Mouse (Mus musculus): ENCODE data around the gene G0s2.
"Not testable (repeated sequence)": the region's sequence is repeated elsewhere in the genome, so short reads cannot be mapped to it uniquely, and the experiment has no call there.

Gene G0s2

DNA sequence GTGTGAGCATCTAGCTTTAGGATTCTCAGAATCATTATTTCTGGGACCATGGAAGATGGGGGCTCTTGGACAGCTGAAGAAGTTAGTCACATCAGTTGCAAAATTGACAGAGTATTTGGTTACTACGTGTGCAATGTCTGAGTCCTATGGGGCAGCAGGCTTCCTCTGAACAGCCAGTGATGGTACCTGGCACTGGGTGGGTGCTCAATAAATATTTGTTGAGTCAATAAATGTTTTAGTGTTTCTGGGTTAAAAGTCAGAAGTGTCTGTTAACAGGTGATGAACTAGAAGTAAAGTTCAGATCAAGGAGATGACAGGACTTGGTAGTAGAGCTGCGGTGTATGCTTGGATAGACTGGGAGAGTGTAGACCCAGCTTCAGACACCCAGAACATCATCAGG, 14.6 kb upstream of the G0s2 start:
- DNase-seq (ENCODE audit: low spot score in 2 of 2), result no peak

DNA sequence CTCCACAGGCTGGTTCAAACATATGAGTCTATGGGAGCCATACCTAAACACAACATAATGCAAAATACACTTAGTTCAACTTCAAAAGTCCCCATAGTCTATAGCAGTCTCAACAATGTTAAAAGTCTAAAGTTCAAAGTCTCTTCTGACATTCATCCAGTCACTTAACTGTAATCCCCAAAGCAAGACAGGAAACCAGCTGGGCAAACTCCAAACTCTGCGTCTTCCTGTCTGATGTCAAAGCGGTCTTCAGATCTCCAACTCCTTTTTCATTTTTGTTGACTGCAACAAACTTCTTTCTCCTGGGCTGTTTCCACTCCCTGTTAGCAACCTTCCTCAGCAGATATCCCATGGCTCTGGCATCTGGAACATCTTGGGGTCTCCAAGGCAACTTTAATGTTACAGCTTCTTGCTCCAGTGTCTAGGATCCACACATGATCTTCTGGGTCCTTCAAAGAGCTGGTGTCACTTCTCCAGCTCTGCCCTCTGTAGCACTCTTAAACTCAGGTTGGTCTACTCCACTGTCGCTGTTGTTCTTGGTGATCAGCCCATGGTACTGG, 12.8 kb upstream of the G0s2 start:
- not testable (repeated sequence) for DNase-seq (ENCODE audit: low spot score in 2 of 2)

DNA sequence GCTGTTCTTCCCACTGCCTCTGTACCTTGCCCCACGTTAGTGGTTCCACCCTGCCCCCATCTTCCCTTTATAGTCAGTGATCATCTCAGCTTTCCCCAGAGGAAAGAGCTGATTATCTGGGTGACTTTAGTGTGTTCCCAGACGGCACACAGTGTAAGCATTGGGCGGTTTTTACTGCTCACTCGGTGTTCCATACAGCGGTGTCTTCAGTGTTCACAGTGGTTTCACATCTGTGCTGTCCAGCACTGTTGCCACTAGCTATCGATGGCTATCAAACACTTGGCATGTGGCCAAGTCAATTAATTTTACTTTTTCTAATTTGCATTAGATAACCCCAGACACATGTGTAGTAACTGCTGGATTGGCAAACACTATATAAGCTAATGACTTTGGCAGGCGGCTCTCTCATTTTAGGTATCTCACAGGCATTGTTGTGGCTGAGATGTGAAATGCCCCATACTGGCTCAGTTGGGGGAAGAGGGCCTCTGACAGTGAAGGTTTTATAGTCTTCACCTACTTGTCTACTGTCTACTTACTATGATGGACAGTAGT, 11.3 kb upstream of the G0s2 start:
- DNase-seq (ENCODE audit: low spot score in 2 of 2), result no peak

DNA sequence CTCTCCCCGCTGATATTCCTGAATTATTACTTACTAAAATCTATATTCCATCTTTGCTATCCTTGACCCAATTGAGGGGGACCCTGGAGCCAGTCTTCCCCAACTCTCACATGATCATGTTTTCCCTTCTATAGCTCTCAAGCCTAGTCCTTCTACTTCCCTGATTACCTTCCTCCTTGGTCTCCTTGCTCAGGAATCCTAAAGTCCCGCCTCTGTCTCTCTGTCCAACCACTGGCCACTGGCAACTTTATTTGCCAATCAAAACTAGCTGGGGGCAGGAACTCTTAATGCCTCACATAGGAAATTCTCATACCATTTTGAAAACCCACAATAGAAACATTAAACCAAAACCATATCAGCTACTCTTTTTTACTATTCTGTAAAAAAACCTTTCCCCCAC, 8.3 kb upstream of the G0s2 start:
- DNase-seq (ENCODE audit: low spot score in 2 of 2), result no peak

DNA sequence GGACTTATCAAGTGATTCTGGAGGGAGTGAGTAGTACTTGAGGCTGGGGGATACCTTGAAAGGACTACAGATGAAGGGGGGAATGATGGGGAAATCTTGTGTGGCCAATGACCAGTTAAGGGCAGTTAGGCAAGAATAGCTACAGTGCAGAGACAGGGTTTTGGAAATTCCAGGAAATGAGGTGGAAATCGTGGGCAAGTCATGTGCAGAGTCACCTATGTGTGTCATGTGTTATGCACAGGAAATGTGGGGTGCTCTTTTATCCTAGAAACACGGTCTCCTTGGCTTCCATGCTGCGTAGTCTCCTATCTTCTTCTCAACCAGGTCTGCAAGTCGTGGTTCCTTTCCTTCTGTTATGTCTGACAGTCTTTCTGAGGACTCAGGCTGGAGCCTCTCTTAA, 6.5 kb upstream of the G0s2 start:
- DNase-seq (ENCODE audit: low spot score in 2 of 2), result no peak

DNA sequence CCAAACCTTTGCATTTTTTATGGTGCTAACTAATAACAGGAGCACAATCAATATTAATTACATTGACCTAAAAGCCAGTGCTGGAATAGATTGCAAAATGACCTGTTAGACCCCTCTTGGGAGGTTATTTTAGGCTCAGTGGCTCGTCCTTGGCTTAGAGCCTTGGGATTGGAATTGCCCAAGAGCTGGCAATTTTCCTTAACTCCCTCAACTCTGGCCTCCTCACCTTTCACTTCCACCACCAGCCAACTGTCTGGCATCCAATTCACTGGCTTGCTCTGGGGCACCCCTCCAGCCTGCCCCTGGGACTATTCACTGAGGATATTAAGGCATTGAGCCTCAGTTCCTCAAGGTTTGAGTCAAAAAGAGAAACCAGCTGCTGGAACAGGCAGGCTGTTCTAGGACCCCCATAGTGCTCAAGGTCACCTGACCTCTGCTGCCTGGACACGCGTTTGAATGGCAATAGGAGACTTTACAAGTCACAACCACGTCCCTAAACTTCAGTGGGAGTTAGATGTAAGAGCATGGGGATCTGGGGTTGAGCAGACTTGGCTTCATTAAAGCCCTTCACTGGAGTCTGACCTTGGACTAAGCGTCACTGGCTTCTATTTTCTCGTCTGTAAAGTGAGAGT, 5.5 kb upstream of the G0s2 start:
- DNase-seq (ENCODE audit: low spot score in 2 of 2), result no peak

DNA sequence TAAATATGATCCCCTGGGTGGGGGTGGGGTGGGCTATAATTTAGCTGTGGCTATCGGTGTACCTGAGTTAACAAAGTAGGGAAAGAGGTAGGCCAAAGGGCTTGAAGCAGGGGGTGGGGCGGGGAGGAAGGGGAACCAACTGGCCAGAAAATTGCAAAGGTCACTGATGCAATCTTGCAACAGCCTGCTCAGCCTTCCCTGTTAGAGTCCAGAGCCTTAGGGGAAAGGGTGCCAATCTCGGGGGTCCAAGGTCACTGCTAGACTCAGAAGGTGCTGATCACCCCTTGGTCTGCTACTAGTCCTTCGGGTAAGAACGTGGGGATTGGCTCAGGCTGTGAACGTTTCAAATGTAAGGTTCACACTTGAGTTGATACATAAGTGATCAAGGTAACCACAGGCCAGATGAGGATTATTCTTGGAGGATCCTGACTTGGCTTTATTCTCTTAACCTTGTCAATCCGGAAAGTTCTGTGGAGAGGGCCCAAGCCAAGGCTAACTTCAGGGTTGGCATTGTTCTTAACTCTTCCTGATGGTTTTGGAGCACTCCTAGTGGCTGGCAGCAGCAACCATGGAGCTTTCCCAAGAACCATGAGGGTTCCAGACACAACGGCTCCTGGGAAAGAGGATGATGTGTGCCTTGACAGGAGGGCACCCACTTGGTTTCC, 1.5 kb upstream of the G0s2 start:
- no peak for DNase-seq (ENCODE audit: low spot score in 2 of 2)

DNA sequence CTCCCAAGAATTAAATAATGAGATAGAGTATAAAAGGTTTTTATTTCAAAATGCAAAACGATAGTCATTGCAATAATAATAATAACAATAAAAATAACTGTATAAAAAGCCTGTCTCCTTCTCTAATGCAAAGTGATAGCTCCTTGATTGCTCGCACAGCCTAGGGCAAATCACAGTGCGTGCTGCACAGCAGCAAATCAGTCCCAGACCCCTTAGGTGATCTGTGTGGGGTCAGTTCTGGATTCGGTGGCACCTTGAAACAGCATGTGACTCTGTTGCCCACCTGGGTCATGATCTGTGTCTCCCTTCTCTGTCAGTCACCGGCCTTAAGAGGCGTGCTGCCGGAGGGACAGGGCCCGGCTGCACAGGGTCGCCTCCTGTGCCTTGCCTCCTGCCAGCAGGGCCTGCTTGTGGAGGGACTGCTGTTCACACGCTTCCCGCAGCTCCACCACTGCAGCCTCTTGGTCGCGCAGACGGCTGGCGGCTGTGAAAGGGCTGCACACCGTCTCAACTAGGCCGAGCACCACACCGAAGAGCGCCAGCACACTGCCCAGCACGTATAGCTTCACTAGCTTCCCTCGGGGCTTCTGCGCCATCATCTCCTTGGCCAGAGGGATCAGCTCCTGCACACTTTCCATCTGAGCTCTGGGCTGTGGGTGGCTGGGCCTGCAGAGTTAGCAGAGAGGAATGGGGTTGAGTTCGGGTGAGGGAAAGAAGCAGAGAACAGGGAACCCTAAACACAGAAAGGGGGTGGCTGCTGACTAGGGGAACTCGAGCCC, 691 bp downstream of the G0s2 start:
- no peak for DNase-seq (ENCODE audit: low spot score in 2 of 2)

DNA sequence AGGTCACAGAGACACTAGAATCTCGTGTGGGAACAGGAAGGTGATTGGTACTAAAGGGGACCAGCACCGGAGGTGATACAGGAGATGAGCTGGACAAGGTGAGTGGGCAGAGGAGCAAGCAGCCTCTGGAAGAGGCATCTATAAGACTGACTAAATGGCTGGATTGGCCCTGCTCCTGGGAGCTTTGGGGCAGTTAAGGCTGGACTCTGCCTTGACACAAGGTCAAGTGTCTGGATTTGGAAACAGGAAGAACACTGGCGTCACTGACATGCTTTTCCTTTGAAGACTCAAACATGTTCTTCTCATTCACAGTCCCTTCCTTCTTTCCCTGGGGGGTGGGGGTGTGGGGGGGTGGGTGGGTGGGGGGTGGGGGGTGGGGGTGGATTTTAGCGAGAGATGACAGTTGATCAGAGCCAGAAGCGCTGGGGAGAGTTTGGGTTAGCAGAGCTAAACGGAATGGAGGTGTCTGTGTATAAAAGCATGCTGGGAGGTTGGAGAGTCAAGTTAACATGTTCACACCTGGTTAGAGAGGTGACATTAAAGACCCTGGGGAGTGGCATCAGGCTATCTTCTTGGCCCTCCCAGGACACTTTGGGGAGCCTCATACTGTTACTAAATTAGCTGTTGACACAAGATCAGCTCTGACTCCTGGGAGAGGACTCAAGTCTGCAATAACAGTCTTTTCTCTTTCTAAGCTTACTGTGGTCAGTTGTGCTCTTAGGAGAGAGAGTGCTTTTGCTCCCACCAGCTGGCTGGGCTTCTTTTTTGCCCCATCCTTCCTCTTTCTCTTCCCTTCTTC, 1.9 kb downstream of the G0s2 start:
- DNase-seq (ENCODE audit: low spot score in 2 of 2), result no peak

DNA sequence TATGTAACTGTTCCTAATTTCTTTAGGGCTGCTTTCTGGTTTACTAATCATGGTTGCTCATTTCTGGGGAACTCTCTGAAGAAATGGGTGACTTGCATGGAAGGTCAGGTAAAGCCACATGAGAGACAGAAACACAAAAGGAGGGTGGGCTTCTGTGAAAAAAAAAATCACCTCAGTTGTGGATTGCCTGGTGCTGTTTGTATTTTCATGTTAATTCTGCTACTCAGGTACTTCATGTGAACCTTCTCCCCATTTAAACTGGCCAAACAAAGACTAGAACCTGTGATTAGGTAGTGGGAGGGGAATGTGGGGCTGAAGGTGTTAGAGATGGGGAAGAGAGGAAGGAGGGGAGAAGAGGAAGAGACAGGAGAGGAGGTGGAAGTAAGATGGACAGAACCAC, 7.3 kb downstream of the G0s2 start:
- DNase-seq (ENCODE audit: low spot score in 2 of 2), result no peak

DNA sequence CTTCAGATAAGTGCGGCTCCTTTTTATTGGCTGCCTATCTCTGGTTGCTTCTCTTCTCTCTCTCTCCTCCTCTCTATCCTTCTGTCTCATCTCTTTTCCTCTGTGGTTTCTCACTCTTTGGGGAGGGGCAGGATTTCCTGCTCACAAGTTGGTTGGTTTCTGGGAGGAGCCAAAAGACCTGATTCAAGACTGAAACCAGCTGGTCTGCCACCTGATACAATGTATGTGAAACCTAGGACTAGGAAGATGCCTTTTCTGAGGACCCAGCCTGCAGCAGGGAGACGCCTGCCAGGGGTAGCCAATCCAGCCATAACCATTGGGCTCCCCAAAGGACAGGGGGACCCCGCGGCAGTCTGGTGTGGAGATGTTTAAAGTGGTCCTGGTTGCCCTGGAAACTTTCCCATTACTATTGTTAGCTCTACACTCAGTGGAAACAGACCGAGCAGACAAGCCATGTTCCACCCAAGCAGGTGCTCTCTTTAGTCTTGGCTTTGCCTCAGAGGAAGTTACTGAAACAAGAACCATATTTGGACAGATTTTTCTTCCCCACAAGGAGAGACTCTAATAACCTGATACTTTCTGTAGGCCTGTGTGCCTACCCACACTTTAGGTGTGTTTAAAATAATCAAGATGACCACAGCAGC, 8.9 kb downstream of the G0s2 start, which contains the start of gene Hsd11b1:
TSS of gene Hsd11b1 (minus strand) at position 121 of the 644 bp plus-strand sequence.
- DNase-seq (ENCODE audit: low spot score in 2 of 2), result no peak

DNA sequence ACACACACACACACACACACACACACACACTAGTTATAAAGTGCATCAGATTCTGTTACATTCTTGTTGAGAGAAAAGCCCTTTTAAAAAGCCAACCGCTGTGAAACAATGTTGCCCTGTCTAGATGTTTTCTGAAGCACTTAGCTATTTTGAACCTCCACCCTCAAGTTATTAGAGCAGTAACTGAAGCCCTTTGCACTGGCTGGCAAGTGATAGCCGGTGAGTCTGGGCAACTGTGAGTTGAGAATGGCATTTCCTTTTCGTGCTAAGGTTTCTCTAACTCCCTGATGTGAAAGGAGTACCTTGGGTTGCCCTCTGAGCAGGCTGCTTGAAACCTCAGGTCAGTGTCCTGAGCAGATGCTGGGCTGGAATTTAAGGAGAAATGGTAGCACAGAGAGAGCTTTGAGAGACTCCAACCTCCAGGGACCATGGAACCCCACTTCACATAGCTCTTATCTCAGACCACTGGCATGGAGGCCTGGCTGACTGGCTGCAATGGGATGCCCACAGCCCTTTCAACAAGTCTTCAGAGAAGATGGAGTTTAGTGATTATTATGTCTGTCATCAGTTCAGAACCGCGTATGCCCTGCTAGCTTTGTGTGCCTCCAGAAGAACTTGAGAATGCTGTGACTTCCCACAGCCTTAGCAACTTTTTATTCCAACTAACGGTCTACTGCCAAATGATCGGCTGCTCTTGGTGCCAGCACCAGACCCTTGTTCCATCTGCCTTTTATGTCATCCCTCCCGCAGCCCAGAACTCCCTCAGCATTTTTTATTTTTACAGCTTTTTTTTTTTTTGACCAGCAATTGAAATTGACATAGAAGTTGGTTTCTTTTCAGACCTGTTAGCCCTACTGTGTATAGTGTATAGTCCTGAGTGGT, 9.8 kb downstream of the G0s2 start:
- no peak for DNase-seq (ENCODE audit: low spot score in 2 of 2)

DNA sequence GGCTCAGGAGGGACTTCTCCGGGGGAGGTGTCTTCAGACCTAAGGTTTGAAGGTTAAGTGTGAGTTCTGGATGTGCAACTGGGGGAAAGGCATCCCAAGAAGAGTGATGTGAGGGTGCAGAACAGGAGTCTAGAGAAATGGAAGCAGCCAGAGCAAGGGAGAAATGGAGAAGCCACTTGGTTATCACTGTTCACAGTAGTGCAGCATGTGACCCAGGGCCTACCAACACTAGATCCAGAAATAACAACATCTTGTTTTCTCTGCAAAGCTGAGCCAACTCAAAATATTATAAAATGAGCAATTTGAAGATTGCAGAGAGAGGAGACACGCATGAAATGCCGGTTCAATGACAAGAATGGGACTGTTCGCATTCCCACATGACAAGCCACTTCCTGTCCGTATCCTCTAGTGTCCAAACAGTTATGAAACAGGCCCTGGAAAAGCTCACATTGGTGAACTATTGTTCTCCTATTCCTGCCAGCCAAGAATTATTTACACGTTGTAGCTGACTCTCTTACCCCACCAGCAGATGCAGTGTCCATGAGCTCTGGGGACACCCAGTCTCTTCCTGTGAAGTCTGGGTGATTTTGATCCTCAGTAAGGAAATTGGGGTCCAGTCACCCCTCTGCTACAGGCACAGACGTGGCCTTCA, 11.0 kb downstream of the G0s2 start:
- DNase-seq (ENCODE audit: low spot score in 2 of 2), result no peak

DNA sequence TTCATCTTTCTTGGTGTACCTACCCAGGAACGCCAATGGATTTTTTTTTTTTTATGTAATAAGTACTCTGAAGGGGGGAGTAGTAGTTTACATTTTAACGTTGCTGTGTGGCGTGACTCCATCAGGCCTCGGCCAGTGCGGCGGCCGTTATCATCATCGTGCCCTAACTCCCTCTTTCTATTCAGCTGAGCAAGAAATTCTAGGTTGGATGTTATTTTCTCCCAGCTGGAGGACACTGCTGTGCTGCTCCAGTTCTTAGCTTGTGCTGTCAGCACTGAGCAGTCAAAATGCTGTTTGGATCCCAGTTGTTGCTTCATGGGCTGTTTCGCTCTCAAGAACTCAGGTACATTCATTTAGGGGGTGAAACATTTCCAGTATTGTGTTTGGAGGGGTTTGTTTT, 13.5 kb downstream of the G0s2 start:
- DNase-seq (ENCODE audit: low spot score in 2 of 2), result no peak

DNA sequence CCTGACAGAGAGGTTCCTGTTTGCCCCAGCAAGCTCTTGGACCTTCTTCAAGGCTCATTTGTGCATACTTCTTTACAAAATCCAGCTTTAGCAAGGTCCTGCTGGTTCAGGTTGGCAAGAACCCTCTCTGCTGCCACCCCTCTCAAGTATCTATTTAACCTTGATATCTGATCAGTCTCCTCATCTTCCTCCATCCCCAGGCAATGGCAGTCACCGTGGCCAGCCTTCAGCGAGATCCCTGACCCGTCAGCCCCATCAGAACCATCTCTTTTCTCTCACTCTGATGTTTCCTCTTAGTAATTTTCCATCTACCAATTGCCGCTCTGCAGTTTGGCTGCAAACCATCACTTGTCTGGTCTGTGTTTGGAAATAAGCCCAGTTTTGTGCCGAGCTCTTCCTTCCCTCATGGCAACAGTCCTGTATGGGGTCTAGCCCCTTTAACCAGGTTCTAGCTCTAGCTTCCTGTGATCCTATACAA, 16.4 kb downstream of the G0s2 start:
- no peak for DNase-seq (ENCODE audit: low spot score in 2 of 2)

DNA sequence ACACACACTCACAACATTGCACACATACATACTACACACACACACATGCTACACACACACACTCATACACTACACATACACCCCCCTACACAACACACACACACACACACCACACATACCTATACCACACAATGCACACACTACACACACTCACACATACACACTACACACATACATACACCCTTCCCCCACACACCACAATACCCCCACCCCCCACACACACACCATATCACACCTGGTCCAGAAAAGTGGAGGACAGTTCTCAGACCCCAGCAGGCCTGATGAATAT, 16.8 kb downstream of the G0s2 start:
- DNase-seq (ENCODE audit: low spot score in 2 of 2), result no peak

DNA sequence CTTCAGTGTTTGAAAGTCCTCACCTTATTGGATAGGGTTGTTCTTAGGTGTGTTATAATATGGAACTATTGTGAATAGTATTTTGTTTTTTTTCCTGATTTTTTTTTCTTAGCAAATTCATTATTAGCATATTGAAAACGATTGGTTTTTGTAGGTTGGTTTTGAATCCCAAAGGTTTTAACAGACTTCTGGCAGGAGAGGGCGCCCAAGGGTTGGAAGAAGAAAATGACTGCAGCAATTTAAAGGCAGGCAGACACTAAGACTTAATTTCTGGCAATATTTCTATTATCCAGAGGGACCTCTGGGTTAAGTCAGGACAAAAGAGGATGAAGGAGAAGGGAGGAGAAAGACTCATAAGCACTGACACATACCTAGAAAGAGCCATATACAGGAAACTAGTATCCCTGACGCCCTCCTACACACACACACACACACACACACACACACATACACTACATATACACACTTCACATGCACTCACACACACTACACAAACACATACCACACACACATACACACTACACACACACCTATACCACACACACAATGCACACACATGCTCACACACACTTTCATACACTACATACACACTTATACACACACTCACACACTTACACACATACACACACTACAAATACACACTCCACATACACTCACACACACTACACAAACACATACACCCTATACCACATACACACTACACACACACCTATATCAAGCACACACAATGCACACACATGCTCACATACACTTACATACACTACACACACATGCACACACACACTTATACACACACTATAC, 17.3 kb downstream of the G0s2 start:
- DNase-seq (ENCODE audit: low spot score in 2 of 2), result peak; percentile 50 to 68

DNA sequence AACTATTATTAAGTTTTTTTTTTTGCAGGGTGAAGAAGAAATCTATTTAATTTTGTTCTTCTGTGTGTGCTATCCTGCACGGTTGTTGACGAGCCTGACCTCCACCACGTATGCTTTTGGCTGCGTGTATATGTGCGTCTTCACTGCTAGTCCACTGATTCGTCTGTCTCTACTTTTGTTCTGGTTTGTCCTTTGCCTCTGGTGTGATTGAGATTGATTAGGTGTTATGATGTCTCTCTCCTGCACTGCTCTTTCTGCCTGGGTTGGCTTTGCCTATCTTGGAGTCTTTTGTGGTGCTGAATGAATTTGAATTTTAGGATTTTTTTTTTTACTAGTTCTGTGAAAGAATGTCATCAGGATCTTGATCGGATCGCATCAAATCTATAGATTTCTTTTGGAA, 18.0 kb downstream of the G0s2 start:
- no peak for DNase-seq (ENCODE audit: low spot score in 2 of 2)

DNA sequence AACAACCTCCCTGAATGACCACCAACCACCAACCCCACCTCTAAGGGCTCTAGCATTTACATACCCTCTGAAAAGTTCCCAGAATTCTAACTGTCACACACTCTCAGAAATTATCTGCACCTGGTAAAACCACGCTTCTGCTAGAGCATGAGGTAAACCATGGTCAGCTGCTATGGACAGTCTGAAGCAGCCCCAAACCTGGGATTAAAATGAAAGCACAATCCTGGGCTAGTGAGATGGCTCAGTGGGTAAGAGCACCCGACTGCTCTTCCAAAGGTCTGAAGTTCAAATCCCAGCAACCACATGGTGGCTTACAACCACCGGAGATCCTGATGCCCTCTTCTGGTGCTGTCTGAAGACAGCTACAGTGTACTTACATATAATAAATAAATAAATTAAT, 19.1 kb downstream of the G0s2 start:
- DNase-seq (ENCODE audit: low spot score in 2 of 2), result not testable (repeated sequence)
